Comparison of ENCODE assay signal across 9 mouse cellular contexts in the genomic region with DNA sequence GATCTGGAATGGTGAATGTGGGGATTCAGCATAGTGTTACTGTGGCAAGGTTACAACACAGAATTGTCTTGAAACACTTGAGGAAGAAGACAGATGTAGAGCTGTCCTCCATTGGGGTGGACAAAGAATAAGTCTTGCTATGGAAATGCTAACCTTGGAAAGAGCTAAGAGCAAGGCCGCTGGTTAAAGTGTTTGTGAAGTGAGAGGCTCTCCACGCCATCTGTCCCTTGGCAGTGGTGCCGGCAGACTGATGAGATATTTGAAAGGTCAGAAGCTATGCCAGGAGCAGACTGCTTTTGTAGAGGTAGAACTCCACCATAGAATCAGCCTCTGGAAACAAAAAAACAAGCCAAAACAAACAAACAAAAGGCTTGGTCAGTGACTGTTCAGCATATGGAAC. TPM values are rescaled to one million over a fixed set of nuclear protein-coding genes. Genes with fewer than 3 reads are reported as not detected.
DNase-seq lines count a peak whose midpoint lies in the region; ATAC-seq and TF ChIP-seq lines count a peak whose summit lies in the region.
"Had no signal": no experiment of that assay in that cellular context is flagged by ENCODE, and none has a peak within 500 bp of the region (broad histone marks: within the 10 kb centered on the region; RNA-seq: fewer than 3 reads in every experiment).

No protein-coding gene starts in this region.

- TF ChIP-seq CTCF in cerebellum, adult 2 months (IDR thresholded peaks at IDR 0.05; ENCODE audit: borderline replicate concordance, insufficient read depth, low read depth, low read length) = no peak

- no peaks in the 10 kb centered on the region; the same call in 1 of the 2 replicates for H3K4me1 ChIP-seq in hindbrain, embryonic 16.5 days (ENCODE audit: control insufficient read depth, insufficient read depth, low read depth, low read length)
- H3K4me1 ChIP-seq in hindbrain, embryonic 13.5 days (replicated peaks) = no peaks in the 10 kb centered on the region
- peaks cover 14% of the 10 kb centered on the region for H3K4me1 ChIP-seq in cerebellum, adult 2 months (ENCODE audit: control insufficient read depth, insufficient read depth, low read length)
- peaks cover 19 to 54% of the 10 kb centered on the region in 2 experiments for H3K4me1 ChIP-seq in heart, embryonic 14.5 days (ENCODE audit: control insufficient read depth in 2 of 2, insufficient read depth in 2 of 2, low read length in 2 of 2)

- no peaks in the 10 kb centered on the region for H3K27me3 ChIP-seq in hindbrain, embryonic 16.5 days (replicated peaks; ENCODE audit: control insufficient read depth, insufficient read depth, low read length)
- no peaks in the 10 kb centered on the region for H3K27me3 ChIP-seq in hindbrain, embryonic 13.5 days
- no peaks in the 10 kb centered on the region for H3K27me3 ChIP-seq in cerebellum, adult 2 months (ENCODE audit: control insufficient read depth, insufficient read depth, low read length)
- no peaks in the 10 kb centered on the region for H3K27me3 ChIP-seq in heart, embryonic 14.5 days (ENCODE audit: control insufficient read depth, insufficient read depth, low read length)
- H3K27me3 ChIP-seq: megakaryocyte, embryonic 14.5 days had no signal

- peak overlapping the region; percentile 27 for H3K27ac ChIP-seq in hindbrain, embryonic 16.5 days (ENCODE audit: low read depth, low read length)
- H3K27ac ChIP-seq in hindbrain, embryonic 13.5 days = no peak overlapping the region
- peak overlapping the region; percentile 74 for H3K27ac ChIP-seq in cerebellum, adult 2 months (ENCODE audit: insufficient read depth, low read length)
- H3K27ac ChIP-seq in heart, embryonic 14.5 days (replicated peaks in 1 of 2; ENCODE audit: control insufficient read depth in 1 of 2, insufficient read depth in 1 of 2, low read depth in 2 of 2, low read length in 2 of 2) = peak overlapping the region; percentile 94 to 99

- DNase-seq in adrenal gland, adult 8-10 months = peak; percentile 33
- DNase-seq in cerebellum, adult 2 months = peak; percentile 73 to 89
- DNase-seq in spleen, postnatal 10 days (ENCODE audit: low spot score in 2 of 2) = no peak
- no peak for DNase-seq in frontal cortex, postnatal 10 days (ENCODE audit: low spot score in 2 of 2)

- H3K4me2 ChIP-seq in hindbrain, embryonic 16.5 days (ENCODE audit: low read length) = no peak overlapping the region
- no peak overlapping the region for H3K4me2 ChIP-seq in hindbrain, embryonic 13.5 days
- H3K4me2 ChIP-seq in heart, embryonic 14.5 days (ENCODE audit: low read length) = peak overlapping the region; percentile 76

- peaks cover 3% of the 10 kb centered on the region; the same call in 1 of the 2 replicates for H3K36me3 ChIP-seq in hindbrain, embryonic 16.5 days (ENCODE audit: control insufficient read depth, insufficient read depth, low read length)
- H3K36me3 ChIP-seq in hindbrain, embryonic 13.5 days = peaks cover 15% of the 10 kb centered on the region
- H3K36me3 ChIP-seq in heart, embryonic 14.5 days (ENCODE audit: control insufficient read depth, insufficient read depth, low read length) = peaks cover 31% of the 10 kb centered on the region

- TF ChIP-seq POLR2A in cerebellum, adult 2 months (IDR thresholded peaks at IDR 0.05; ENCODE audit: borderline replicate concordance, insufficient read depth, low read length) = no peak

- 68% methylated on average over 3 of the region's 3 CpGs for WGBS in hindbrain, embryonic 16.5 days
- 77% methylated on average over 3 of the region's 3 CpGs for WGBS in hindbrain, embryonic 13.5 days
- 4% methylated on average over 3 of the region's 3 CpGs for WGBS in cerebellum, adult 2 months
- 10% methylated on average over 3 of the region's 3 CpGs for WGBS in heart, embryonic 14.5 days

- H3K9ac ChIP-seq in hindbrain, embryonic 16.5 days (ENCODE audit: low read depth, low read length) = no peak overlapping the region
- no peak overlapping the region for H3K9ac ChIP-seq in hindbrain, embryonic 13.5 days
- H3K9ac ChIP-seq in heart, embryonic 14.5 days (ENCODE audit: low read length) = peak overlapping the region; percentile 91

- H3K4me3 ChIP-seq in hindbrain, embryonic 16.5 days (ENCODE audit: low read length) = no peak overlapping the region
- no peak overlapping the region for H3K4me3 ChIP-seq in hindbrain, embryonic 13.5 days
- no peak overlapping the region for H3K4me3 ChIP-seq in cerebellum, adult 2 months (replicated peaks; ENCODE audit: insufficient read depth, low read depth, low read length)
- H3K4me3 ChIP-seq in heart, embryonic 14.5 days (ENCODE audit: control insufficient read depth in 1 of 2, insufficient read depth in 1 of 2, low read depth in 1 of 2, low read length in 2 of 2) = peak overlapping the region; percentile 28 to 60
- H3K4me3 ChIP-seq: megakaryocyte, embryonic 14.5 days had no signal

- H3K9me3 ChIP-seq in hindbrain, embryonic 16.5 days (ENCODE audit: control insufficient read depth, low read length) = no peaks in the 10 kb centered on the region
- no peaks in the 10 kb centered on the region for H3K9me3 ChIP-seq in hindbrain, embryonic 13.5 days
- H3K9me3 ChIP-seq in heart, embryonic 14.5 days (ENCODE audit: control insufficient read depth, low read length) = no peaks in the 10 kb centered on the region
- H3K9me3 ChIP-seq: megakaryocyte, embryonic 14.5 days had no signal

- ATAC-seq in hindbrain, embryonic 16.5 days = no peak
- ATAC-seq in hindbrain, embryonic 13.5 days (ENCODE audit: low FRiP score) = no peak
- ATAC-seq in heart, embryonic 14.5 days (ENCODE audit: insufficient number of reproducible peaks, insufficient read depth, low FRiP score, low read depth) = no peak
- ATAC-seq in megakaryocyte-erythroid progenitor cell, adult 5-6 weeks (replicated peaks; ENCODE audit: low FRiP score, low TSS enrichment, poor library complexity, severe bottlenecking) = no peak

RNA-seq across cellular contexts. Expression of a gene that starts 50.1 kb away (rescaled TPM):
- polyA plus RNA-seq in hindbrain, embryonic 16.5 days (2015; fragmentation: Nextera tagmentation; extraction: Ambion mirVana) = 12.5 and 14.1 TPM in 2 replicates
- 20.5 and 20.6 TPM in 2 replicates for polyA plus RNA-seq in hindbrain, embryonic 13.5 days (2015; fragmentation: Nextera tagmentation; extraction: Ambion mirVana)
- total RNA-seq in adrenal gland, adult 8-10 months (2022) = 10 to 100 TPM; 71.4 to 82.9 (median 80.8) TPM
- polyA plus RNA-seq in cerebellum, adult 2 months (2012; rRNA removed) = 17.3 and 17.8 TPM in 2 replicates
- 23.5 and 26.8 TPM in 2 replicates for polyA plus RNA-seq in heart, embryonic 14.5 days (2014; fragmentation: Nextera tagmentation; extraction: Ambion mirVana)
- total RNA-seq in megakaryocyte-erythroid progenitor cell, adult 5-6 weeks (2014; fragmentation: Nextera tagmentation) = 146 and 174 TPM in 2 replicates
- 291 and 342 TPM in 2 replicates for total RNA-seq in megakaryocyte-erythroid progenitor cell, adult 5-6 weeks (2017)

Comparison
In these comparisons a context has a peak if more than half of its experiments do, and no peak if none do; other contexts are left out.
1. H3K4me3 ChIP-seq: peak in heart, embryonic 14.5 days (2 of 2); none in hindbrain, embryonic 16.5 days (single experiment), hindbrain, embryonic 13.5 days (single experiment) and cerebellum, adult 2 months (single experiment).
2. DNase-seq: peak in adrenal gland, adult 8-10 months (single experiment) and cerebellum, adult 2 months (2 of 2); none in spleen, postnatal 10 days (0 of 2) and frontal cortex, postnatal 10 days (0 of 2).